Mouse (Mus musculus): Measurements from ENCODE around the gene Fam83f. TPM values are rescaled to one million over a fixed set of nuclear protein-coding genes. Genes with fewer than 3 reads are reported as not detected.

Fam83f gene
- polyA plus RNA-seq, 1 experiment from 2014 or later, result 0.73 TPM

- DNase-seq (ENCODE audit: low spot score), result peak; percentile 35
- no peak for TF ChIP-seq EP300 (IDR thresholded peaks at IDR 0.05)
- no peak for TF ChIP-seq CTCF (IDR thresholded peaks at IDR 0.05)
- peak; percentile 33; the same call in 1 of the 2 replicates for ATAC-seq
- no peak overlapping the region for H3K4me3 ChIP-seq (ENCODE audit: low read depth, low read length)
- no peaks in the 10 kb centered on the region for H3K4me1 ChIP-seq (ENCODE audit: insufficient read depth, low read depth, low read length)
- H3K27me3 ChIP-seq (replicated peaks; ENCODE audit: insufficient read depth, low read length), result no peaks in the 10 kb centered on the region
- H3K9me3 ChIP-seq (ENCODE audit: low read length), result no peaks in the 10 kb centered on the region
- H3K36me3 ChIP-seq (ENCODE audit: insufficient read depth, low read length), result no peaks in the 10 kb centered on the region
- no peak overlapping the region for H3K27ac ChIP-seq (ENCODE audit: low read length)
- no peak overlapping the region for H3K4me2 ChIP-seq (replicated peaks; ENCODE audit: low read depth, low read length)
- no peak overlapping the region for H3K9ac ChIP-seq (replicated peaks; ENCODE audit: low read depth)
- WGBS, result 32% methylated on average over 4 of the region's 4 CpGs
These were observed 10.7 kb upstream of the Fam83f start for GRCm38 (mm10) chr15:80660963-80661362.

- DNase-seq (ENCODE audit: low spot score) (no peak), ATAC-seq (no peak)
- H3K4me1 ChIP-seq (ENCODE audit: insufficient read depth, low read depth, low read length), result no peaks in the 10 kb centered on the region
- H3K9ac ChIP-seq (replicated peaks; ENCODE audit: low read depth), result no peak overlapping the region
- TF ChIP-seq CTCF (IDR thresholded peaks at IDR 0.05) (no peak), EP300 (IDR thresholded peaks at IDR 0.05) (no peak)
- H3K4me3 ChIP-seq (ENCODE audit: low read depth, low read length), result no peak overlapping the region
- no peak overlapping the region for H3K27ac ChIP-seq (ENCODE audit: low read length)
- H3K4me2 ChIP-seq (replicated peaks; ENCODE audit: low read depth, low read length), result no peak overlapping the region
- no peaks in the 10 kb centered on the region for H3K27me3 ChIP-seq (replicated peaks; ENCODE audit: insufficient read depth, low read length)
- H3K9me3 ChIP-seq (ENCODE audit: low read length), result no peaks in the 10 kb centered on the region
- H3K36me3 ChIP-seq (ENCODE audit: insufficient read depth, low read length), result no peaks in the 10 kb centered on the region
- 57% methylated on average over 4 of the region's 4 CpGs for WGBS
These were observed 7.2 kb upstream of the Fam83f start for GRCm38 (mm10) chr15:80664444-80664843.

- Histone ChIP-seq H3K27ac (ENCODE audit: low read length) (no peak overlapping the region), H3K36me3 (ENCODE audit: insufficient read depth, low read length) (no peaks in the 10 kb centered on the region), H3K27me3 (replicated peaks; ENCODE audit: insufficient read depth, low read length) (no peaks in the 10 kb centered on the region), H3K4me2 (replicated peaks; ENCODE audit: low read depth, low read length) (no peak overlapping the region), H3K4me1 (ENCODE audit: insufficient read depth, low read depth, low read length) (0 out of 2 replicates have a peak, but pooled peaks cover 7% of the 10 kb centered on the region), H3K9me3 (ENCODE audit: low read length) (no peaks in the 10 kb centered on the region), H3K9ac (replicated peaks; ENCODE audit: low read depth) (no peak overlapping the region), H3K4me3 (ENCODE audit: low read depth, low read length) (no peak overlapping the region)
- ATAC-seq (no peak), DNase-seq (ENCODE audit: low spot score) (no peak)
- 77% methylated on average over 2 of the region's 2 CpGs for WGBS
- TF ChIP-seq EP300 (IDR thresholded peaks at IDR 0.05), result no peak
- no peak for TF ChIP-seq CTCF (IDR thresholded peaks at IDR 0.05)
These were observed 1.2 kb downstream of the Fam83f start for GRCm38 (mm10) chr15:80672810-80673209.

GRCm38 (mm10) chr15:80673337-80674095 is 1.9 kb downstream of the Fam83f start:
- H3K27me3 ChIP-seq (replicated peaks; ENCODE audit: insufficient read depth, low read length), result no peaks in the 10 kb centered on the region
- H3K36me3 ChIP-seq (ENCODE audit: insufficient read depth, low read length), result no peaks in the 10 kb centered on the region
- ATAC-seq, result no peak
- H3K4me3 ChIP-seq (ENCODE audit: low read depth, low read length), result no peak overlapping the region
- TF ChIP-seq EP300 (IDR thresholded peaks at IDR 0.05), result no peak
- TF ChIP-seq CTCF (IDR thresholded peaks at IDR 0.05), result no peak
- peak; percentile 37 for DNase-seq (ENCODE audit: low spot score)
- H3K27ac ChIP-seq (ENCODE audit: low read length), result no peak overlapping the region
- H3K9ac ChIP-seq (replicated peaks; ENCODE audit: low read depth), result no peak overlapping the region
- no peak overlapping the region for H3K4me2 ChIP-seq (replicated peaks; ENCODE audit: low read depth, low read length)
- 0 out of 2 replicates have a peak, but pooled peaks cover 7% of the 10 kb centered on the region for H3K4me1 ChIP-seq (ENCODE audit: insufficient read depth, low read depth, low read length)
- H3K9me3 ChIP-seq (ENCODE audit: low read length), result no peaks in the 10 kb centered on the region
- WGBS, result 66% methylated on average over 4 of the region's 4 CpGs

- no peak overlapping the region for H3K4me3 ChIP-seq (ENCODE audit: low read depth, low read length)
- no peak overlapping the region for H3K4me2 ChIP-seq (replicated peaks; ENCODE audit: low read depth, low read length)
- ATAC-seq (no peak), DNase-seq (ENCODE audit: low spot score) (no peak)
- TF ChIP-seq CTCF (IDR thresholded peaks at IDR 0.05) (no peak), EP300 (IDR thresholded peaks at IDR 0.05) (no peak)
- no peaks in the 10 kb centered on the region for H3K27me3 ChIP-seq (replicated peaks; ENCODE audit: insufficient read depth, low read length)
- no peaks in the 10 kb centered on the region for H3K36me3 ChIP-seq (ENCODE audit: insufficient read depth, low read length)
- no peaks in the 10 kb centered on the region for H3K9me3 ChIP-seq (ENCODE audit: low read length)
- H3K9ac ChIP-seq (replicated peaks; ENCODE audit: low read depth), result no peak overlapping the region
- 74% methylated on average over 6 of the region's 6 CpGs for WGBS
- no peak overlapping the region for H3K27ac ChIP-seq (ENCODE audit: low read length)
- H3K4me1 ChIP-seq (ENCODE audit: insufficient read depth, low read depth, low read length), result 0 out of 2 replicates have a peak, but pooled peaks cover 9% of the 10 kb centered on the region
These were observed 3.1 kb downstream of the Fam83f start for GRCm38 (mm10) chr15:80674700-80675099.

- no peak overlapping the region for H3K4me3 ChIP-seq (ENCODE audit: low read depth, low read length)
- WGBS, result 38% methylated on average over 8 of the region's 8 CpGs
- TF ChIP-seq EP300 (IDR thresholded peaks at IDR 0.05) (no peak), CTCF (IDR thresholded peaks at IDR 0.05) (no peak)
- no peak overlapping the region for H3K4me2 ChIP-seq (replicated peaks; ENCODE audit: low read depth, low read length)
- H3K9ac ChIP-seq (replicated peaks; ENCODE audit: low read depth), result no peak overlapping the region
- H3K27me3 ChIP-seq (replicated peaks; ENCODE audit: insufficient read depth, low read length), result no peaks in the 10 kb centered on the region
- H3K36me3 ChIP-seq (ENCODE audit: insufficient read depth, low read length), result no peaks in the 10 kb centered on the region
- 0 out of 2 replicates have a peak, but pooled peaks cover 3% of the 10 kb centered on the region for H3K4me1 ChIP-seq (ENCODE audit: insufficient read depth, low read depth, low read length)
- H3K9me3 ChIP-seq (ENCODE audit: low read length), result no peaks in the 10 kb centered on the region
- peak; percentile 32; the same call in 1 of the 2 replicates for ATAC-seq
- no peak overlapping the region for H3K27ac ChIP-seq (ENCODE audit: low read length)
- peak; percentile 45 for DNase-seq (ENCODE audit: low spot score)
These were observed 8.0 kb downstream of the Fam83f start for GRCm38 (mm10) chr15:80679515-80680215.

Measured in lung, postnatal 0 days (tissue).